In genomic region chr16:94586349-94586990, GRCm38 (mm10) we compare ENCODE assay signal across 15 mouse cellular contexts. TPM values are rescaled to one million over a fixed set of nuclear protein-coding genes. Genes with fewer than 3 reads are reported as not detected.
DNase-seq lines count a peak whose midpoint lies in the region; ATAC-seq and TF ChIP-seq lines count a peak whose summit lies in the region.
"Had no signal": no experiment of that assay in that cellular context is flagged by ENCODE, and none has a peak within 500 bp of the region (broad histone marks: within the 10 kb centered on the region; RNA-seq: fewer than 3 reads in every experiment).

No protein-coding gene starts in this region.

- TF ChIP-seq EP300 in MEL (IDR thresholded peaks at IDR 0.05; ENCODE audit: low read depth in 1 of 2, low read length in 2 of 2): no peak

- H3K27me3 ChIP-seq in MEL (ENCODE audit: control insufficient read depth in 1 of 2, insufficient read depth in 2 of 2, low read length in 2 of 2): no peaks in the 10 kb centered on the region
- no peaks in the 10 kb centered on the region for H3K27me3 ChIP-seq in heart, embryonic 11.5 days (ENCODE audit: control insufficient read depth, insufficient read depth, low read length)
- H3K27me3 ChIP-seq: embryonic facial prominence, embryonic 13.5 days; hindbrain, embryonic 15.5 days; liver, embryonic 13.5 days had no signal

- no peak for TF ChIP-seq RAD21 in MEL (IDR thresholded peaks at IDR 0.05; ENCODE audit: low read depth, low read length)

- TF ChIP-seq CTCF in lung, adult 2 months (IDR thresholded peaks at IDR 0.05; ENCODE audit: insufficient read depth, low read length): 0 out of 2 replicates have a peak, but pooled peaks have one; percentile 1
- peak; percentile 44 to 53 (median 45) for TF ChIP-seq CTCF in MEL (IDR thresholded peaks at IDR 0.05 in 2 of 3, conservative IDR thresholded peaks at IDR 0.05 in 1 of 3; ENCODE audit: control insufficient read depth in 1 of 3, insufficient read depth in 1 of 3, low read depth in 2 of 3, low read length in 3 of 3, poor library complexity in 1 of 3, severe bottlenecking in 1 of 3)

- no peak for TF ChIP-seq POLR2A in lung, adult 2 months (IDR thresholded peaks at IDR 0.05; ENCODE audit: borderline replicate concordance, extremely low read depth, low read depth, low read length)
- no peak for TF ChIP-seq POLR2A in MEL (IDR thresholded peaks at IDR 0.05; ENCODE audit: control insufficient read depth in 1 of 2, insufficient read depth in 1 of 2, low read depth in 1 of 2, low read length in 2 of 2, poor library complexity in 1 of 2)

- no peak overlapping the region for H3K4me2 ChIP-seq in heart, embryonic 11.5 days
- H3K4me2 ChIP-seq: embryonic facial prominence, embryonic 13.5 days; hindbrain, embryonic 15.5 days; liver, embryonic 13.5 days had no signal

- H3K9ac ChIP-seq in MEL (ENCODE audit: control insufficient read depth, low read depth, low read length, poor library complexity, severe bottlenecking): no peak overlapping the region
- H3K9ac ChIP-seq in heart, embryonic 11.5 days (ENCODE audit: low read depth, low read length): no peak overlapping the region
- H3K9ac ChIP-seq: embryonic facial prominence, embryonic 13.5 days; hindbrain, embryonic 15.5 days; liver, embryonic 13.5 days had no signal

- H3K79me2 ChIP-seq in MEL (ENCODE audit: control insufficient read depth, insufficient read depth, low read length, poor library complexity): peaks cover 93% of the 10 kb centered on the region

- no peak for ATAC-seq in heart, embryonic 11.5 days (replicated peaks; ENCODE audit: insufficient number of reproducible peaks, low FRiP score, low TSS enrichment)
- ATAC-seq: forebrain, embryonic 16.5 days had no signal

- WGBS in lung, adult 2 months: 61% methylated on average over 7 of the region's 7 CpGs
- 67% methylated on average over 7 of the region's 7 CpGs for WGBS in heart, embryonic 11.5 days (ENCODE audit: insufficient replicate concordance)

- peaks cover 0 to 10% of the 10 kb centered on the region in 2 experiments; a peak in 3 of 4 replicates for H3K36me3 ChIP-seq in MEL (ENCODE audit: control insufficient read depth in 1 of 2, insufficient read depth in 2 of 2, low read length in 2 of 2)
- no peaks in the 10 kb centered on the region for H3K36me3 ChIP-seq in heart, embryonic 11.5 days (ENCODE audit: control insufficient read depth, insufficient read depth, low read length)
- H3K36me3 ChIP-seq: embryonic facial prominence, embryonic 13.5 days; hindbrain, embryonic 15.5 days; liver, embryonic 13.5 days had no signal

- no peak overlapping the region for H3K4me3 ChIP-seq in lung, adult 2 months (replicated peaks; ENCODE audit: extremely low read depth, low read depth, low read length)
- H3K4me3 ChIP-seq in MEL (ENCODE audit: control insufficient read depth in 1 of 2, insufficient read depth in 1 of 2, low read depth in 2 of 2, low read length in 2 of 2): no peak overlapping the region
- H3K4me3 ChIP-seq in heart, embryonic 11.5 days (ENCODE audit: low read depth, low read length): no peak overlapping the region
- H3K4me3 ChIP-seq: embryonic facial prominence, embryonic 13.5 days; hindbrain, embryonic 15.5 days; liver, embryonic 13.5 days had no signal

- peaks cover 45% of the 10 kb centered on the region for H3K4me1 ChIP-seq in lung, adult 2 months (ENCODE audit: control insufficient read depth, insufficient read depth, low read length)
- peaks cover 3 to 5% of the 10 kb centered on the region in 2 experiments; a peak in 3 of 4 replicates for H3K4me1 ChIP-seq in MEL (ENCODE audit: control insufficient read depth in 1 of 2, insufficient read depth in 2 of 2, low read length in 2 of 2)
- peaks cover 65% of the 10 kb centered on the region for H3K4me1 ChIP-seq in heart, embryonic 11.5 days (ENCODE audit: control insufficient read depth, insufficient read depth, low read length)

- no peaks in the 10 kb centered on the region for H3K9me3 ChIP-seq in MEL (replicated peaks; ENCODE audit: insufficient read depth, low read length)
- H3K9me3 ChIP-seq in heart, embryonic 11.5 days (replicated peaks; ENCODE audit: control insufficient read depth, low read length): no peaks in the 10 kb centered on the region
- H3K9me3 ChIP-seq: embryonic facial prominence, embryonic 13.5 days; hindbrain, embryonic 15.5 days; liver, embryonic 13.5 days had no signal

- peak; percentile 82 for DNase-seq in heart, adult 11 months
- DNase-seq in heart, postnatal 4 days: no peak
- no peak for DNase-seq in lung, adult 2 months
- no peak for DNase-seq in lung, postnatal 36 days
- DNase-seq in MEL (ENCODE audit: low read depth, low spot score): no peak
- peak; percentile 48 for DNase-seq in induced T-regulatory cell, adult 2 months (ENCODE audit: low read depth)
- DNase-seq in natural killer cell, adult 2 months (ENCODE audit: low spot score in 2 of 2): no peak
- DNase-seq: cerebellum, postnatal 36 days; kidney, postnatal 25 days; liver, embryonic 13.5 days; thymus, postnatal 14 days had no signal

- H3K27ac ChIP-seq in MEL (ENCODE audit: control insufficient read depth, low read depth, low read length): no peak overlapping the region
- no peak overlapping the region for H3K27ac ChIP-seq in heart, embryonic 11.5 days (ENCODE audit: low read depth, low read length)
- H3K27ac ChIP-seq: embryonic facial prominence, embryonic 13.5 days; hindbrain, embryonic 15.5 days; liver, embryonic 13.5 days had no signal

TF ChIP-seq in MEL, 35 proteins besides CTCF, POLR2A, EP300 and RAD21:
- TF ChIP-seq SMC3 (IDR thresholded peaks at IDR 0.05; ENCODE audit: low read depth, low read length): 0 out of 2 replicates have a peak, but pooled peaks have one; percentile 3
- no peak for TF ChIP-seq USF1 (IDR thresholded peaks at IDR 0.05; ENCODE audit: low read depth, low read length)

RNA-seq across cellular contexts. Expression of gene Dyrk1a, which starts 16.7 kb away (rescaled TPM):
- 100 to 1,000 TPM; 118 to 135 TPM for total RNA-seq in heart, postnatal 4 days (2021)
- polyA plus RNA-seq in lung, adult 2 months (2012; rRNA removed): 26.1 and 32.4 TPM in 2 replicates
- 22.6 and 27.5 TPM in 2 replicates for total RNA-seq in MEL (2012; rRNA removed)
- 100 to 1,000 TPM in 1 of 2 experiments, 10 to 100 TPM in 1; 34.7 to 126 TPM for polyA plus RNA-seq in MEL (2012; ENCODE audit: insufficient read depth in 1 of 2, insufficient read length in 2 of 2, low read depth in 1 of 2, low replicate concordance in 2 of 2, missing spikeins in 1 of 2)
- polyA plus RNA-seq in heart, embryonic 11.5 days (2014; fragmentation: Nextera tagmentation; extraction: Ambion mirVana): 9.0 and 11.6 TPM in 2 replicates

RNA-seq across cellular contexts. Expression of gene Vps26c, which starts 59.8 kb away (rescaled TPM):
- total RNA-seq in heart, postnatal 4 days (2021): 10 to 100 TPM; 28.7 to 29.8 TPM
- 25.8 and 40.7 TPM in 2 replicates for polyA plus RNA-seq in lung, adult 2 months (2012; rRNA removed)
- 20.9 and 23.2 TPM in 2 replicates for total RNA-seq in MEL (2012; rRNA removed)
- polyA plus RNA-seq in MEL (2012; ENCODE audit: insufficient read depth in 1 of 2, insufficient read length in 2 of 2, low read depth in 1 of 2, low replicate concordance in 2 of 2, missing spikeins in 1 of 2): 10 to 100 TPM in 1 of 2 experiments, not detected in 1; 23.7 TPM
- polyA plus RNA-seq in heart, embryonic 11.5 days (2014; fragmentation: Nextera tagmentation; extraction: Ambion mirVana): 47.4 and 54.6 TPM in 2 replicates

Comparison
In these comparisons a context has a peak if more than half of its experiments do, and no peak if none do; other contexts are left out.
1. DNase-seq: peak in heart, adult 11 months (single experiment) and induced T-regulatory cell, adult 2 months (single experiment); none in heart, postnatal 4 days (single experiment), lung, adult 2 months (single experiment), lung, postnatal 36 days (single experiment), MEL (single experiment) and natural killer cell, adult 2 months (0 of 2).